Mouse (Mus musculus) midbrain, embryonic 14.5 days (tissue): ENCODE results near the gene Ranbp1. TPM values are rescaled to one million over a fixed set of nuclear protein-coding genes. Genes with fewer than 3 reads are reported as not detected.
A peak's percentile ranks its signal among the peaks of the same experiment; 100 is the strongest.

Experiments
- ATAC-seq: fragments of 200-750 bp; cut with Nextera tagmentation; 2 replicates; pipeline ENCODE4 v1.8.0; 2017; ENCODE audit warnings: moderate number of reproducible peaks, moderate library complexity; ENCODE audit not compliant: low FRiP score, low TSS enrichment
- DNase-seq: peaks from one replicate; pipeline ENCODE4 v3.0.0-alpha.2; 2015
- H3K27ac ChIP-seq: fragments of 300-500 bp; sonication (generic); replicated peaks from 2 replicates; pipeline ENCODE4 v1.5.1; 2014; ENCODE audit warnings: mild to moderate bottlenecking, low read depth, low read length, moderate library complexity
- H3K27me3 ChIP-seq: fragments of 300-500 bp; sonication (generic); 2 replicates; pipeline ENCODE4 v1.6.1; 2014; ENCODE audit warnings: low read length, control low read depth, mixed read lengths; ENCODE audit not compliant: control insufficient read depth, insufficient read depth
- H3K36me3 ChIP-seq: fragments of 300-500 bp; sonication (generic); 2 replicates; pipeline ENCODE4 v1.6.1; 2014; ENCODE audit warnings: low read length, control low read depth; ENCODE audit not compliant: control insufficient read depth, insufficient read depth
- H3K4me1 ChIP-seq: fragments of 300-500 bp; sonication (generic); 2 replicates; pipeline ENCODE4 v1.6.1; 2014; ENCODE audit warnings: mild to moderate bottlenecking, antibody characterized with exemption, low read length, control low read depth; ENCODE audit not compliant: control insufficient read depth, insufficient read depth
- H3K4me2 ChIP-seq: fragments of 300-500 bp; sonication (generic); 2 replicates; pipeline ENCODE4 v1.6.1; 2014; ENCODE audit warnings: mild to moderate bottlenecking, low read length, moderate library complexity
- H3K4me3 ChIP-seq: fragments of 300-500 bp; sonication (generic); replicated peaks from 2 replicates; pipeline ENCODE4 v1.5.1; 2014; ENCODE audit warnings: low read depth, low read length
- H3K9ac ChIP-seq: fragments of 300-500 bp; sonication (generic); replicated peaks from 2 replicates; pipeline ENCODE4 v1.6.1; 2014; ENCODE audit warnings: mild to moderate bottlenecking, low read length, moderate library complexity
- H3K9me3 ChIP-seq: fragments of 300-500 bp; sonication (generic); 2 replicates; pipeline ENCODE4 v1.6.1; 2016; ENCODE audit warnings: low read length, control low read depth, mixed read lengths; ENCODE audit not compliant: control insufficient read depth
- WGBS: fragments of 180-500 bp; shearing (Covaris S2); extraction: QIAGEN DNeasy Blood & Tissue Kit; methylation state at CpG from one replicate; pipeline ENCODE4 v1.1.7; 2014; 5-methylcytosine and 5-hydroxymethylcytosine counted together
- polyA plus RNA-seq: library from polyadenylated mRNA; unstranded; fragments of >200 nt; fragmentation: Nextera tagmentation; extraction: Ambion mirVana; gene quantifications from 2 replicates; pipeline ENCODE4 v1.2.1, GENCODE M21; 2014

Ranbp1 gene
- polyA plus RNA-seq, 1 experiment from 2014 or later = 451 TPM

- peaks cover 44% of the 10 kb centered on the region for H3K4me1 ChIP-seq
- no peak within 1 kb of the TSS for H3K9ac ChIP-seq
- 84% methylated on average over 4 of the region's 4 CpGs for WGBS
Measured at GRCm38 (mm10) chr16:18217579-18217978, 31.0 kb downstream of the Ranbp1 start, which contains the start of gene Ccdc188. TSS of gene Ccdc188 (plus strand) at chr16:18217879.

GRCm38 (mm10) chr16:18214858-18215257, 33.7 kb downstream of the Ranbp1 start:
- no peaks in the 10 kb centered on the region for H3K36me3 ChIP-seq
- no peaks in the 10 kb centered on the region for H3K9me3 ChIP-seq
- H3K4me1 ChIP-seq = peaks cover 45% of the 10 kb centered on the region
- H3K4me3 ChIP-seq = peak overlapping the region; percentile 28
- H3K27ac ChIP-seq = peak overlapping the region; percentile 96
- no peaks in the 10 kb centered on the region for H3K27me3 ChIP-seq
- 64% methylated on average over 7 of the region's 7 CpGs for WGBS
- H3K9ac ChIP-seq = peak overlapping the region; percentile 54
- DNase-seq (no peak), ATAC-seq (no peak)
- H3K4me2 ChIP-seq = peak overlapping the region; percentile 64

More at GRCm38 (mm10) chr16:18217579-18217978, 31.0 kb downstream of the Ranbp1 start, which contains the start of gene Ccdc188:
- Histone ChIP-seq H3K27ac (no peak within 1 kb of the TSS), H3K4me3 (no peak within 1 kb of the TSS), H3K27me3 (no peaks in the 10 kb centered on the region), H3K9me3 (no peaks in the 10 kb centered on the region), H3K4me2 (no peak within 1 kb of the TSS), H3K36me3 (peaks cover 13% of the 10 kb centered on the region)
- no peak for ATAC-seq
- DNase-seq = no peak

DNA sequence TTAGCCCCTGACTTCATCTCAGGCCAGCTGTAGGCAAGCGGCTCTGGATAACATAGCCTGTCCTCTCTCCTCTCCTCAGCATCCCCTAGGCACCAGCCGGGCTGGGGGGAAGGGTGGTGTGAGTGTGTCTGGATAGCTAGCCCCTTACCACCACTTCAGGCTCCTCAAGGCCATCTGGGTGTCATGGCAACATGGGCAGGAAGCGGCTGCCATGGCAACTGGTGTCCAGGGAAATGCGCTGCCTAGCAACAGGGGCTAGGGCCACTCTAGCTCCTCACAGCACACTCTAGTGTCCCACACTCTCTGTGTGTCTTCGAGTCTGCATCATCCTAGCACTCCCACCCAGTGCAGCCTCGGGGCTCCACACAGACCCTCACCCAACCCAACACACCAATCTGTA, 34.8 kb downstream of the Ranbp1 start:
- ATAC-seq = peak; percentile 91
- Histone ChIP-seq H3K4me2 (peak overlapping the region; percentile 64), H3K4me1 (peaks cover 42% of the 10 kb centered on the region)

GRCm38 (mm10) chr16:18211417-18212171, 36.9 kb downstream of the Ranbp1 start:
- Histone ChIP-seq H3K9me3 (no peaks in the 10 kb centered on the region), H3K27me3 (no peaks in the 10 kb centered on the region), H3K9ac (no peak overlapping the region), H3K36me3 (no peaks in the 10 kb centered on the region), H3K4me2 (no peak overlapping the region), H3K4me3 (no peak overlapping the region), H3K27ac (peak overlapping the region; percentile 42; the same call in 1 of the 2 replicates), H3K4me1 (peaks cover 42% of the 10 kb centered on the region)
- peak; percentile 3; the same call in 1 of the 2 replicates for ATAC-seq
- WGBS = 50% methylated on average over 10 of the region's 10 CpGs
- peak; percentile 95 for DNase-seq

More for the DNA sequence above, 34.8 kb downstream of the Ranbp1 start:
- Histone ChIP-seq H3K27ac (peak overlapping the region; percentile 96), H3K9ac (peak overlapping the region; percentile 54), H3K36me3 (no peaks in the 10 kb centered on the region), H3K4me3 (peak overlapping the region; percentile 28), H3K27me3 (no peaks in the 10 kb centered on the region), H3K9me3 (no peaks in the 10 kb centered on the region)
- DNase-seq = peak; percentile 97
- 2% methylated on average over 6 of the region's 6 CpGs for WGBS

DNA sequence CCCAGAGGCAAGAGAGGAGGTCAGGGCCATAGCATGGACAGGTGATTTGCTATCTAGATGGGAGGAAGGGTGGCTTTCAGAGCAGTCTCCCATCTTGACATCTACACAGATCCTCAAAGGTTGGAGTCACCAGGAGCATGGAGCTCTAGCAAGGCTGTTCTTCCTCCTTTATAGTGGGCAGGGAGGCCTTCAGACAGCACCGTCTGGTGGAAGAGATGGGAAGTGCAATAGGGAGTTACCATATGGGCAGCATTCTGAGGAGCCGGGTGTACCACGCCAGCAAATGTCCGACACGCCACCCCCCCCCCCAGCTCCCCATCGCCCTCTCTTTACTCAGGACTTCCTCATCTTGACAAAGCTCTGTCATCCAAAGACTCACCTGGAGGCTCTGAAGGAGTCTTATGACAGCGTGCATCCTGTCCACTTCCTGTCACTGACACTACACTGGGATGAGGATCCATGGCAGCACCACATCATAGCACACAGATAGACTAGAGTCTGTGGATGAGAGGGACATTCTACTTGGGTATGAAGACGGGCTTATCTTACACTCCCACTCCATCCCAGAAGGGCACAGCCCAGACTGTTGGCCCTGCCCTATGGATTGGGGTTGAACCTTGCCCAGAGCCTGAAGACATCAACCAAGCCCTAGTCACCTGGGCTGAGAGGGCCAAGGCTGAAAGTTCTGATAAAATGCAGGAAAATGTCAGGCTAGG, 37.7 kb downstream of the Ranbp1 start:
- H3K27ac ChIP-seq = no peak overlapping the region
- no peaks in the 10 kb centered on the region for H3K9me3 ChIP-seq
- peak; percentile 78 for DNase-seq
- peaks cover 39% of the 10 kb centered on the region for H3K4me1 ChIP-seq
- H3K36me3 ChIP-seq = no peaks in the 10 kb centered on the region
- no peak overlapping the region for H3K4me2 ChIP-seq
- H3K27me3 ChIP-seq = no peaks in the 10 kb centered on the region
- ATAC-seq = no peak
- H3K9ac ChIP-seq = no peak overlapping the region
- 24% methylated on average over 8 of the region's 8 CpGs for WGBS
- no peak overlapping the region for H3K4me3 ChIP-seq

GRCm38 (mm10) chr16:18203430-18204091, 45.0 kb downstream of the Ranbp1 start:
- WGBS = 57% methylated on average over 7 of the region's 7 CpGs
- Histone ChIP-seq H3K9me3 (no peaks in the 10 kb centered on the region), H3K4me2 (no peak overlapping the region), H3K27me3 (no peaks in the 10 kb centered on the region; the same call in 1 of the 2 replicates), H3K9ac (no peak overlapping the region), H3K27ac (0 out of 2 replicates have a peak overlapping the region, but pooled peaks have one; percentile 32), H3K4me3 (no peak overlapping the region), H3K4me1 (peaks cover 16% of the 10 kb centered on the region), H3K36me3 (no peaks in the 10 kb centered on the region)
- DNase-seq (no peak), ATAC-seq (no peak)

DNA sequence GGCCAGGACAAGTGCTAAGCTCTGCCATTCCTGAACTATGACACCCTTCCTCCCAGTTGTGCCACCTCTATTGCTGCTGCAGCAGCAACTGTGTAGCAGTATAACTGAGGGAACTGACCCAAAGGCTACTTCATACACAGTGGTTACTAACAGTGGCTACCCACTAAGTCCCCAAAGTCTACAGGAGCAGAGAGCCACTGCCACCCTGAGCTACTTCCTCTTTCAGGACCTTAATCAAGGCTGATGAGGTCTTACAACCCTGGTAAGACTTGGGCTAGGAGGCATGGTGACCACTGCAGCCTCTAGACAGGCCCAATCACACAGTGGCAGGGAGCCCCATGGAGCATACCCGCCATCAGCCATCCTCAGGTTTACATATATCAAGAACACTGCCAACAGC, 46.5 kb downstream of the Ranbp1 start:
- no peaks in the 10 kb centered on the region for H3K36me3 ChIP-seq
- no peak overlapping the region for H3K4me3 ChIP-seq
- ATAC-seq (no peak), DNase-seq (no peak)
- no peak overlapping the region for H3K4me2 ChIP-seq
- no peak overlapping the region for H3K27ac ChIP-seq
- no peak overlapping the region for H3K9ac ChIP-seq
- WGBS = 100% methylated on average over 1 of the region's 1 CpGs
- peaks cover 25% of the 10 kb centered on the region for H3K4me1 ChIP-seq
- no peaks in the 10 kb centered on the region for H3K9me3 ChIP-seq
- no peaks in the 10 kb centered on the region; the same call in 1 of the 2 replicates for H3K27me3 ChIP-seq

DNA sequence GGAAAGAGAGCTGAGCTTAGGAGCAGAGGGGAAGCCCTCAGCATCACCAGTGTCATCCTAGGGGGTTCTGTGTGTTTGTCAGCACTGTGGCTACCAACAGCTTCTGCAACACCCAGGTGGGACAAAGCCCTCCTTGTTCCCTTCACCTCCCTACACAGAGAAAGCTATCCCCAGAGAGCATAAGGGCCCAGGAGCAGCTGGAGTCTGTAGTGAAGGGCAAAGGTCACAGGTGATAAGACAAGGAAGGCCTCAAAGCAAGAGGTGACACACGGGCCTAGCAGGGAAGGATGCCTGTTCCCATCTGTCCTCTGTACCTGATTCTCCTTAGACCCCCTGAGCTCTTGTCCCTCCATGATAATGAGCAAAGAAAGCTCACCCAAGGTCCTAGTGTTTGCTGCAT, 46.9 kb downstream of the Ranbp1 start:
- WGBS = 52% methylated on average over 1 of the region's 1 CpGs
- no peak overlapping the region for H3K4me2 ChIP-seq
- no peak for DNase-seq
- H3K27ac ChIP-seq = no peak overlapping the region
- peaks cover 25% of the 10 kb centered on the region for H3K4me1 ChIP-seq
- no peak for ATAC-seq
- H3K4me3 ChIP-seq = no peak overlapping the region
- H3K36me3 ChIP-seq = no peaks in the 10 kb centered on the region
- no peaks in the 10 kb centered on the region; the same call in 1 of the 2 replicates for H3K27me3 ChIP-seq
- no peak overlapping the region for H3K9ac ChIP-seq
- H3K9me3 ChIP-seq = no peaks in the 10 kb centered on the region
